Mouse (Mus musculus) hindbrain, postnatal 0 days (tissue): Measurements from ENCODE around the gene Tjp2. TPM values are rescaled to one million over a fixed set of nuclear protein-coding genes. Genes with fewer than 3 reads are reported as not detected.

Experiments
- ATAC-seq: fragments of 200-750 bp; cut with Nextera tagmentation; 2 replicates; pipeline ENCODE4 v1.8.0; 2017; ENCODE audit warnings: mild to moderate bottlenecking, moderate TSS enrichment, moderate library complexity
- DNase-seq: peaks from one replicate; pipeline ENCODE4 v3.0.0-alpha.2; 2015; ENCODE audit warnings: low spot score
- H3K27ac ChIP-seq: fragments of 300-500 bp; sonication (generic); 2 replicates; pipeline ENCODE4 v1.5.1; 2014; ENCODE audit warnings: mild to moderate bottlenecking
- H3K27me3 ChIP-seq: fragments of 300-500 bp; sonication (generic); 2 replicates; pipeline ENCODE4 v1.6.1; 2014; ENCODE audit warnings: low read length, mixed read lengths; ENCODE audit not compliant: insufficient read depth
- H3K36me3 ChIP-seq: fragments of 300-500 bp; sonication (generic); 2 replicates; pipeline ENCODE4 v1.6.1; 2014; ENCODE audit warnings: low read length, mixed read lengths; ENCODE audit not compliant: insufficient read depth
- H3K4me1 ChIP-seq: fragments of 300-500 bp; sonication (generic); 2 replicates; pipeline ENCODE4 v1.6.1; 2014; ENCODE audit warnings: antibody characterized with exemption, low read length, mixed read lengths; ENCODE audit not compliant: insufficient read depth
- H3K4me2 ChIP-seq: fragments of 300-500 bp; sonication (generic); 2 replicates; pipeline ENCODE4 v1.6.1; 2014; ENCODE audit warnings: low read depth, mild to moderate bottlenecking, low read length, moderate library complexity, mixed read lengths
- H3K4me3 ChIP-seq: fragments of 300-500 bp; sonication (generic); 2 replicates; pipeline ENCODE4 v1.5.1; 2014; ENCODE audit warnings: low read length
- H3K9ac ChIP-seq: fragments of 300-500 bp; sonication (generic); replicated peaks from 2 replicates; pipeline ENCODE4 v1.6.1; 2014; ENCODE audit warnings: mild to moderate bottlenecking, low read length, moderate library complexity, mixed read lengths
- H3K9me3 ChIP-seq: fragments of 300-500 bp; sonication (generic); 2 replicates; pipeline ENCODE4 v1.6.1; 2016; ENCODE audit warnings: low read length, mixed read lengths
- CTCF ChIP-seq: IDR thresholded peaks from 2 replicates; pipeline ENCODE4 v1.5.1; 2016; ENCODE audit warnings: antibody characterized with exemption, control low read depth, low read depth
- WGBS: fragments of 180-500 bp; shearing (Covaris S2); extraction: QIAGEN DNeasy Blood & Tissue Kit; methylation state at CpG from one replicate; pipeline ENCODE4 v1.1.7; 2014; 5-methylcytosine and 5-hydroxymethylcytosine counted together
- polyA plus RNA-seq: library from polyadenylated mRNA; unstranded; fragments of >200 nt; fragmentation: Nextera tagmentation; extraction: Ambion mirVana; gene quantifications from 2 replicates; pipeline ENCODE4 v1.2.1, GENCODE M21; 2015
- total RNA-seq: library from RNA; depleted of rRNA; stranded (reverse); fragments of >200 nt; gene quantifications from 2 replicates; pipeline ENCODE4 v1.2.3, GENCODE M21; 2014

The Tjp2 gene
- total and polyA plus RNA-seq, 2 experiments from 2014 or later: 13.9 to 15.8 TPM

DNA sequence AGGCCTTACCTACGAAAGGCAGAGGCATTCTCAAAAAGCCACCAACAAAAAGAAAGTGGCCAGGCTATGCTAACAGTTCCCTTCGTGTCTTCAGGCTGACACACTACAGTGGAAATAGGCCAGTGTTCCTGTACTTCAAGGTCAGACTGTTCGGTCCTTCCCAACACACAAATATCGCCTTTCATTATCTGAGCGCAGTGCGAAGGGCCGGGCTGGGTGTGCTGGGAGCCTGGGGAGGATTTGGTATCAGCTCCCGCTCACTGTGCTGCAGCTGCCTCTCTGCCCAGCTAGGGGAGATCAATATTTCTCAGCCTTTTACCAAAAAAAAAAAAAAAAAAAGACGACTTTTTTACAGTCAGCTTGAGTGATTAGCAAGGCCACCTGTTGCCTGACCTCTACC is 106.1 kb downstream of the Tjp2 start:
- no peaks in the 10 kb centered on the region for H3K9me3 ChIP-seq
- H3K4me2 ChIP-seq: no peak overlapping the region
- ATAC-seq: no peak
- H3K4me3 ChIP-seq: no peak overlapping the region
- H3K27ac ChIP-seq: no peak overlapping the region
- H3K36me3 ChIP-seq: peaks cover 2% of the 10 kb centered on the region; the same call in 1 of the 2 replicates
- WGBS: 87% methylated on average over 9 of the region's 9 CpGs
- no peak overlapping the region for H3K9ac ChIP-seq
- DNase-seq: no peak
- H3K4me1 ChIP-seq: no peaks in the 10 kb centered on the region
- TF ChIP-seq CTCF: no peak
- H3K27me3 ChIP-seq: no peaks in the 10 kb centered on the region

DNA sequence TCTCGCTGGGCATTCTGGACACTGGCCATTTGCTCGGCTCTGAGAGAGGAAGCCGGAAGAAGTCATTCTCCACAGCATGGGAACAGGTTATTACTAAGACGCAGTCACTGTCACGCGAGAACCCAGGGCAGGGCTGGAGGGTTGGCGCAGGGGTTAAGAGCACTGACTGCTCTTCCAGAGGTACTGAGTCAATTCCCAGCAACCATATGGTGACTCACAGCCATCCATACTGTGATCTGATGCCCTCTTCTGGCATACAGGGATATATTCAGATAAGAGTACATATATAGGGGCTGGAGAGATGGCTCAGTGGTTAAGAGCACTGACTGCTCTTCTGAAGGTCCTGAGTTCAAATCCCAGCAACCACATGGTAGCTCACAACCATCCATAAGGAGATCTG is 113.2 kb downstream of the Tjp2 start:
- H3K4me3 ChIP-seq: no peak overlapping the region
- no peak overlapping the region for H3K27ac ChIP-seq
- H3K9me3 ChIP-seq: no peaks in the 10 kb centered on the region
- no peaks in the 10 kb centered on the region for H3K27me3 ChIP-seq
- DNase-seq (no peak), ATAC-seq (no peak)
- H3K4me2 ChIP-seq: no peak overlapping the region
- WGBS: 95% methylated on average over 7 of the region's 7 CpGs
- peaks cover 13% of the 10 kb centered on the region; the same call in 1 of the 2 replicates for H3K36me3 ChIP-seq
- no peaks in the 10 kb centered on the region for H3K4me1 ChIP-seq
- H3K9ac ChIP-seq: no peak overlapping the region
- no peak for TF ChIP-seq CTCF

GRCm38 (mm10) chr19:24107707-24108106 is 117.1 kb downstream of the Tjp2 start:
- TF ChIP-seq CTCF: no peak

DNA sequence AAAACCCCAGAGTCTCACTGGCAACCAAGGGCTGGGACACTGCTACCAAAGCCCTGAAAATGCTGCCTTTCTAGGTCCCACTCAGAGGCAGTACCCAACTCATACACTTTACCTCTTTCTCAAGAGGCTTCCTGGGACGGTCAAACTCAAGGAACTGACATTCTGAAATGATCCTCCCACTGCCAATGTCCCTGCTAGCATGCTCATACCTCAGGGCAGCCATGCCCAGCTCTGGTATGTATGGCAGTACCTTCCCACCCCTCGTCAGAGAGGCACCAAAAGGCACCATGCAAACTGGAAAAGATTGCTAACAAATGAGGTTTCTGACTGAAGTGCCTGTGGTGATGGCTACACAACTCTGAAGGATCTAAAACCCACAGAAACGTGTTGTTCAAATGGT is 121.0 kb downstream of the Tjp2 start:
- no peak for ATAC-seq

More at GRCm38 (mm10) chr19:24107707-24108106, 117.1 kb downstream of the Tjp2 start:
- Histone ChIP-seq H3K27ac (no peak overlapping the region), H3K4me2 (no peak overlapping the region), H3K4me1 (no peaks in the 10 kb centered on the region), H3K9ac (no peak overlapping the region), H3K4me3 (no peak overlapping the region), H3K36me3 (peaks cover 13% of the 10 kb centered on the region; the same call in 1 of the 2 replicates), H3K27me3 (no peaks in the 10 kb centered on the region), H3K9me3 (no peaks in the 10 kb centered on the region)
- ATAC-seq: no peak
- WGBS: 95% methylated on average over 12 of the region's 12 CpGs
- no peak for DNase-seq

DNA sequence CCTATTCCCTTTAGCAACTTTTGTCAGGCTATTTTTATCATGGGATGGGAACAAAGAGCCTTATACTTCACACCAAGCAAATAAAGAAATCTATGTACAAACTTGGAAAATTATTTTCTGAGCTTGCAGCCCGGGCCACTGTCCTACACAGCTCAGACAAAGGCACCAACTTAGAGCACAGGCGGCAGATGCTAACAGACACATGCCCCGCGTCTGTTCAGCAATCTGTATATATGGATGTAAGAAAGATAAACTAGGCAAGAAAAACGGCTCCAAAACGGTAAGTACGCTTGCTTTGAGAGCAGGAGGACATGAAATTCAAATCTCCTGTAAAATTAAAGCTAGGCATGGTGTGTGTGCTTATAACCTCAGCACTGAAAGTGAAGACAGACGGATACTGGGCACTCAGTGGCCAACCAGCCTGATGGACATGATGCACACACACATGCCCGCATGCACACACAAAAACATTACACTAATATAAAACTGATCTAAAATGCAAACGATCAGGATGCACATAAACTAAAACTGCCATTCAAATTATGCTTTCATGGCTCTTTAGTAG is 122.2 kb downstream of the Tjp2 start:
- Histone ChIP-seq H3K4me2 (no peak overlapping the region), H3K4me3 (no peak overlapping the region), H3K9ac (no peak overlapping the region), H3K36me3 (peaks cover 8% of the 10 kb centered on the region; the same call in 1 of the 2 replicates), H3K27ac (no peak overlapping the region), H3K9me3 (no peaks in the 10 kb centered on the region), H3K27me3 (no peaks in the 10 kb centered on the region), H3K4me1 (no peaks in the 10 kb centered on the region)
- 96% methylated on average over 10 of the region's 10 CpGs for WGBS
- ATAC-seq (no peak), DNase-seq (no peak)
- TF ChIP-seq CTCF: no peak

More for the DNA sequence above, 121.0 kb downstream of the Tjp2 start:
- no peak for TF ChIP-seq CTCF
- Histone ChIP-seq H3K36me3 (peaks cover 9% of the 10 kb centered on the region; the same call in 1 of the 2 replicates), H3K27me3 (no peaks in the 10 kb centered on the region), H3K27ac (no peak overlapping the region), H3K4me1 (no peaks in the 10 kb centered on the region), H3K4me3 (no peak overlapping the region), H3K9me3 (no peaks in the 10 kb centered on the region), H3K4me2 (no peak overlapping the region), H3K9ac (no peak overlapping the region)
- no peak for DNase-seq
- WGBS: 72% methylated on average over 3 of the region's 3 CpGs

DNA sequence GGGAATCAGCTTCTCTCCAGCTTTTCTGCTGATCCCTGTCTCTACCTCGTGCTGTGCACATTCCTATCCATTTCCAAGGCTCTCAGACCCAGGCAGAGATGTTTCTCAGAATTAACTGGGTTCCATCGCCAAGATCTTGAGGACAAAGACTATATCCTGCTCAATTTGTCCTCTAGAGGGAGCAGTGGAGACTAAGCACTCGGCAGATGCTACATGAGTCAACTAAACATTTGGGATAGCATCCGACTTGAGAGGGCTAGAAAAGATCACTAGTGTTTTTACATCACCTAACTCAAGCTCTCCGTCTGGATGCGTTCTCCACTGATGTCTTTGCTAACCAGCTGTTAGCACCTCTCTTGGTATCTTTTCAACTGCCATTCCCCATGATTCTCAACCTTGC is 123.6 kb downstream of the Tjp2 start:
- H3K27ac ChIP-seq: no peak overlapping the region
- H3K4me1 ChIP-seq: no peaks in the 10 kb centered on the region
- no peak overlapping the region for H3K4me2 ChIP-seq
- H3K27me3 ChIP-seq: no peaks in the 10 kb centered on the region
- H3K9me3 ChIP-seq: no peaks in the 10 kb centered on the region
- H3K4me3 ChIP-seq: no peak overlapping the region
- TF ChIP-seq CTCF: peak; percentile 63
- WGBS: 80% methylated on average over 6 of the region's 6 CpGs
- H3K9ac ChIP-seq: no peak overlapping the region
- H3K36me3 ChIP-seq: peaks cover 5% of the 10 kb centered on the region; the same call in 1 of the 2 replicates
- no peak for ATAC-seq
- peak; percentile 57 for DNase-seq

DNA sequence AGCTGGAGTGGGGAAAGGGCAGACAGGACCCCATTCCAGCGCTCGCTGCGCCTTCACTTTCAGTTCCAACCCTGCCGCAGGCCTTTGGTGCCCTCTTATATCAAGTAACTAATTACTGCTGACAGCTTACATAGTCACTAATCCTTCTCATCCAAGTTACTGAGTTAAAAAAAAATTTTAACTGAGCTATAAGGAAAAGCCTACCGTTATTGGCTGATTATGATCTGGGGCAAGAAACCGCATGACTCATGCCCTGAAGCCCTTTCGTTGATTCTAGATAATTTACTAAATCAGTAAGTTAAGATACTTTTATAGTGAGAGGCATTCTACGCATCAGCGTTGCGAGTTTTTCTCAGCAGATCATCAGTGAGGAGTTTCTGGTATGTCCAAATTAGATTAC is 126.1 kb downstream of the Tjp2 start:
- no peak for TF ChIP-seq CTCF
- no peaks in the 10 kb centered on the region for H3K9me3 ChIP-seq
- no peak overlapping the region for H3K9ac ChIP-seq
- H3K4me2 ChIP-seq: no peak overlapping the region
- ATAC-seq (no peak), DNase-seq (no peak)
- no peaks in the 10 kb centered on the region for H3K4me1 ChIP-seq
- WGBS: 91% methylated on average over 10 of the region's 10 CpGs
- H3K4me3 ChIP-seq: no peak overlapping the region
- peaks cover 9% of the 10 kb centered on the region; the same call in 1 of the 2 replicates for H3K36me3 ChIP-seq
- H3K27ac ChIP-seq: no peak overlapping the region
- no peaks in the 10 kb centered on the region for H3K27me3 ChIP-seq
